Mouse (Mus musculus) monocyte, adult 5-6 weeks (primary cell): ENCODE results near the gene Slc38a2. TPM values are rescaled to one million over a fixed set of nuclear protein-coding genes. Genes with fewer than 3 reads are reported as not detected.

Source experiments
- ATAC-seq: fragments of 153-309, 156-312 bp; replicated peaks from 2 replicates; pipeline ENCODE4 v1.8.0; 2017; ENCODE audit warnings: mild to moderate bottlenecking; ENCODE audit not compliant: low TSS enrichment, insufficient number of reproducible peaks, severe bottlenecking, poor library complexity, low FRiP score
- total RNA-seq: library from RNA; stranded (forward); fragments of 200-1000, 200-491, 200-594 nt; gene quantifications from 3 replicates; pipeline ENCODE4 v1.2.3, GENCODE M21; 2017

Gene Slc38a2
- total RNA-seq, 1 experiment from 2014 or later = 68.3 TPM

DNA sequence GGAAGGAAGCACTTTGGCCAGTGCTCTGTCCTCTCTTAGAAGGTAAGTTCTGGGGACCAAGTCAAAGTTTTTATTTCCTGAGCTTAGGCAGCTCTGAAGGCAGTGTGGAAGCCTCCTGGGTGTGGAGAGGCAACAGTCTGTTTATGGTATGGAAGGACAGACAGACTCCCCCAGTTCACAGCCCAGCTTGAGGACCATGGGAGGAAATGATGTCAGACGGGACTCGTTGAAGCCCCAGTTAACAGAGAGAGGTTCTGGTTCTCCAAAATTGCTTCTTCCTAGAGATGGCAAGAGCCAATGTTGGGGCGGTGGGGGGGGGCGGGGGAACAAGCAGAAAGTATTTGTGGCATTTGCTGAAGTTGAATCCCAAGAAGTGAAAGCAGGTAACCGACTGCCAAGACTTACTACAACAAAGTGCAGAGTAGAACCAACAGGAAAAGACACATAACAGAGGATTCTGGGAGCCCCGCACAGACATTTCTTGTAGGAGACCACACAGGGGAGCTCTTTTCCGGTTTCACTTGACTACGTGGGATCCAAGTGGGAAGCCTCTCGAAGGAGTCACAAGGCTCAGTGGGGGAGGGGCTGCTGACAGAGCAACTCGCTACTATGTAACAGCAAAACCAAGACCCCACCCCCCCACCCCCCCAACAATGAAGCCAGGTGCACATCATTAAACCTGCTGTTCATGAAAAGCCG is 15.2 kb downstream of the Slc38a2 start:
- no peak for ATAC-seq

DNA sequence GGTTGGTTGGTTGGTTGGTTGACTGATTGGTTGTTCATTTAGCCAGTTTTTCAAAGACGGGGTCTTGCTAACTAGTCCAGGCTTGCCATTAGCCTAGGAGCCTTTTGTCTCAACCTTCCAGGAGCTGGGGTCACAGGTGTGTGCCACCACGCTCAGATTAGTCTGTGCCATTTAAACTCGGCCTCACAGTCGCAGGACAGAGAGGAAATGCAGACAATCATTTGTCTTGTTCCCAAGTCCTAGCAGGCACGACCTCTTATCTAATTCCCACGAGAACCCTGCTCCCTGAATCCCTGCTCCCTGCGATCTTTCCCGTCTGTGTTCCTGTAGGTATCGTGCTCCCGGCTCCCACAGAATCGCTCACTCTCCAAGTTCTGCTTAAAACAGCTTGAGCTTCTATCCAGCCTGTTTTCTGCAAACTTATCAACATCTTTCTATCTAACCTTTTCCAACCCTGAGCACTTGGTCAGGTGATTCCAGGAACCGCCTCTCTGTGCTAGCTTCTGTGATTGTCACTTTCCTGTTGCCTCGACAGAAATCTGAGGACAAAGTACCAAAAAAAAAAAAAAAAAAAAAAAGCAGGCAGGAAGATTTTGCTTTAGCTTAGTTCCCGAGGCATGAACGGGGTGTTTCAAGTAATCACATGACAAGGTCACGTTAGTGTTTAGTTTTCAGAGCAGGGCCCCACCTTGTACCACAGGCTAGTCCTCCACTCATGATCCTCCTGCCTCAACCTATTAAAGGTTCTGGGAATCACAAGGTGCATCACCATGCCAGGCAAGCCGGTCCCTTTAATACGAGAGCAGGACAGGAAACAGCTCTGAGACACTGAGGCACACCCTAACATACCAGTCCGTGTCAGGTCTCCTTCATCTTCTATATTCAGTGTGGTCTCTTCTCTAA is 20.4 kb downstream of the Slc38a2 start:
- ATAC-seq = no peak

DNA sequence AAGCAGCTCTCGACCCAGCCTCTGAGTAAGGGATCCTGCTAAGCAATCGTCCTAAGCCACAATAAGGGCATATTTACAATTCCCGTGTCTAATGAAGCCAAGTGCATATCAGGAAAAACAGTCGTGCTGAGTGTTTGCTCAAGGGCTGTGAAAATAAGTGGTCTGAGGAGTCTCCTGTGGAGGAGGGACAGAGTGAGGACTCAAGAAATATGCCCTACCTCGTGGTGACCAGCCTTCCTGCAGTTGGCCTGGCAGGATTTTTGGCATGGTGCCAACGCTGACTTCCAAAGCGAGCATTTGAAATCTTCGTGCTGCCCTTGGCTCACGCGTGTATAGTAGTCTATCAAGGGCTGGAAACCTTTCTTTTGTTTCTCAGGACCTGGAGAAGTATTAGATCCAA is 23.0 kb downstream of the Slc38a2 start:
- no peak for ATAC-seq

DNA sequence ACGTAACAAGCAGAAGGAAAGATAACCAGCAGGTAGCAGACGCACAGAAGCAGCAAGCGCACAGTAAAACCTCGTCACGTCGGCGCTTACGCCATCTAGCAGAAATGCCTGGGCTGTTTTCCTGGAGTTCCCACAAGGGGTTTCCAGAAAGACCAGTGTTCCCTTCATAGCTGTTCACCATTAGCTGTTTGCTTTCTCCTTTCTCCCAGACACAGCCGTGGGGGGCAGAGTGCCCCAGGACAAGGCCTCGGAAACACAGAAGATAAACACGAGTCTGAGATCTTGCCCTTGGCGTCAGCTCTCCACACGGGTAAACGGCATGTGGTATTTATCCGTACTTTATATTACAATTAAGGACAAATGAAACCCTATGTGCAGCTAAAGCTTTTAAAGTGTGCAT is 23.8 kb downstream of the Slc38a2 start:
- ATAC-seq = no peak

DNA sequence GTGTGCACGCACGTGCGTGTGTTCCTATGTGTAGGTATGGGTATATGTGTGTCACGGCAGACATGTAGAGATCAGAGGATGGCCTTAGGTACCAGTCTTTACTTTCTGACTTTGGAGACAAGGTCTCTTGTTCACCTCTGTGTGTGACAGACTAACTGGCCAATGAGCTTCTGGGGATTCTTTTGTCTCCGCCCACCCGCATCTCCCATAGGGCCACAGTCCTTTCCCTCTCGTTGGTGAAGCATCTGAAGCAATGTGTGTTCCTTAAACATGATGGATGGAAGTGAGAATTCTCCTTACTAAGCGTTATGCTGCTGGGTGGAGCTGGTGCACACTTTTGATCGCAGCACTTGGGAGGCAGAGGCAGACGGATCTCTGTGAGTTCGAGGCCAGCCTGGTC is 24.5 kb downstream of the Slc38a2 start:
- ATAC-seq = no peak

DNA sequence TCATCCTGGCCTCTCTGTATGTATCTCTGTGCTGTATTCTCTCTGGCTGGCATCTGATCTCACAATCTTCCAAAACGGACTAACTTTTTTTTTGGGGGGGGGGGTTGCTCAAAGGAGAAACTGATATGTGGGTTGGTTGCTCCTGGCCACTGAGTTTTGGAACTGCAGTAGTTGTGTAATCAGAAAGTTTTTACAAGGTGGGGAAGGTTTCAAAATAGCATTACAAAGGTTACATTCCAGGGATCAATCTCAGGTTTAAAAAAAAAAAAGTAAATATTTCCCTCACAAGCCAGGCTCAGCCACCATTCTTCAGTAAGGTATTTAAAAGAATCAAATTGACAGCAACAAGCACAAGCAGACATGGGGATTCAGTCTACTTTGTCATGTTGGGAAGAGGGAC is 25.4 kb downstream of the Slc38a2 start:
- no peak for ATAC-seq

DNA sequence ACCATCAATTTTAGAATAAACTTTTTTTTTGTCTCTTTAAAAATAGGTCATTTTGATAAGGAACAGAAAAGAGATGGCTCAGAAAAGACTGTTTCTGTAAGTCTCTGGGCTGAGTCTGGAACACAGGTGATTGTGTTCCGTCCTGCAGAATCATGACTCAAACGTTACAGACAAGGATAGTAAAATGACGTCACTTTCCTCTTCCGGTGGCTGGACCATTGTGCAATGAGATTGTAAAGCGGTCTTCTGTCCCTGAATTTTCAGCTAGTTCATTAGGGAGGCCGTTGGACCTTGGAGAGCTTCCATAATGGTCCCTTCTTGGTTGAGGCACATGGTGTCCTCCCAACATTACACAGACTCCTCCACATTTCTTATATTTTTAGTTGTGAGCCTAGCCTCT is 29.8 kb downstream of the Slc38a2 start:
- ATAC-seq = no peak

DNA sequence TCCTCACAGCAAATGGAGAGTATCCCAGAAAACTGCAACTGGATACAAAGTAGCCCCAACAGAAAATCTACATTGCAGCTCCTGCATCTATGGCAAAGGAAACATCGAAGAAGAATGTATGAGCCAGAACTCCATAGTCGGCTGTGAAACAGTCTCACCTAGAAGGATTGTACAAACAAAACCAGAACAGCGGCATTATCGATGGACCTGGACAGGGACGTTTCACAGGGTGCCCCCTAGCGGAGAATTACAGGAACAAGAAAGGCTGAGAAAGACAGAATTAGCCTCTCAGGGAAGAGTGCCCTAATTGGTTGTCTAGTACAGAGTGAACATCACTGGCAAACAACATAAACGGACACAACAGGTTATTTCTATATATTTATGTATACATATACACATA is 32.9 kb downstream of the Slc38a2 start:
- ATAC-seq = peak; percentile 79

DNA sequence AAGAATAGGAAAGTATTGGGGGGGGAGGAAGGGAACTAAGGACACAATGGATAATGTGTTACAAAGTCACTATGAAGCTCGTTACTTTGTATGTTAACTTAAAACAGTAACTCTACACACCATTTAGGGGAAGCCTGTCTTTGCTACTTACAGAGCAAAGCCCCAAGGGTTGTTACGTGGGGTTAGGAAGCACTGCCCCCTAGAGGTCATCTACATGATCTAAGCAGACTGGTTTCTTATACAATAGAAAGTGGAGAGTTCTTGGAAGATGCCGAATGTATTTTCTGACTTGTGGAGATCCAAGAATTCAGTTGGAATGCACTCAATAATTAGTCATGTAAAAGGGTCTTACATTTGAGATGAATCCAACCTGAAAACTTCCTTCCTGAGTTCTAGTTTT is 33.6 kb downstream of the Slc38a2 start:
- ATAC-seq = peak; percentile 80

DNA sequence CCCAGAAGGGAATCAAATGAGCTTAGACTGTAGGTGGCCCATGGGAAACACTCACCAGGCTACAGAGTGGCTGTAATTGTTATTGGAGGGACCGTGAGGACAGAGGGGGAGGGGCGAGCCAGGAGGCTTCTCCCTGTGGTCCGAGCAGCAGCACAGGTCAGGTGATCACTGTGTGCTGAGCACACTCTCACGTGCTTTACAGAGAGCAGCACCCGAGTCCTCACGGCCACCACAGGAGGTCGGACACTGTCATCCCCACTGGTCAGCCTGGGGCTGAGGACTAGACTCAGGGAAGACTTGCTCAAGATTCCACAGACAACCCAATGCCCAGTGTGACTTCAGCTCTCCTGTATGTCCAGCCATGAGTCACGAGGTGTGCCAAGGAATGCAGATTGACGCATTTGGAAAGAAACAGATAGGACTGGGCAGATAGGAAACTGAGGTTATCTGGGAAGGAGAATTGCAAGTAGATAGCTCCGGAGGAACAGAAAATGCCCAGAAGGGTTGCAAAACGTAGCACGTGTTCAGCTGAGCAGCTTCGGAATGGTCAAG is 38.9 kb downstream of the Slc38a2 start:
- 0 out of 2 replicates have a peak, but pooled peaks have one; percentile 15 for ATAC-seq

DNA sequence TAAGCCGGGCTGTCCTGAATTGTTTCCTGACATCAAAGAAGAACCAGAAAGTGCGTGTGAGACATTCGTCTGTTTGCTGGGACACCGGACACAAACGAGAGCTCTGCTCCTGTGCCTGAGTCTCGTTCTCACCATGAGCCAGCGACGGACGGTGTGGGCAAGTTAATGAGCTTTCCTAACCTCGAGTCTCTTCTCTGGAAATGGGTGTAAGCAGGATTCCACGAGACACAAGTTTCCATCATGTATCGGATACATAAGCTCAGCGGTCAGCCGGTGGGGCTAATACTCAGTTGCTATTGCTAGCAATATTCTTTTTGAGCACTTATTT is 41.3 kb downstream of the Slc38a2 start:
- no peak for ATAC-seq

DNA sequence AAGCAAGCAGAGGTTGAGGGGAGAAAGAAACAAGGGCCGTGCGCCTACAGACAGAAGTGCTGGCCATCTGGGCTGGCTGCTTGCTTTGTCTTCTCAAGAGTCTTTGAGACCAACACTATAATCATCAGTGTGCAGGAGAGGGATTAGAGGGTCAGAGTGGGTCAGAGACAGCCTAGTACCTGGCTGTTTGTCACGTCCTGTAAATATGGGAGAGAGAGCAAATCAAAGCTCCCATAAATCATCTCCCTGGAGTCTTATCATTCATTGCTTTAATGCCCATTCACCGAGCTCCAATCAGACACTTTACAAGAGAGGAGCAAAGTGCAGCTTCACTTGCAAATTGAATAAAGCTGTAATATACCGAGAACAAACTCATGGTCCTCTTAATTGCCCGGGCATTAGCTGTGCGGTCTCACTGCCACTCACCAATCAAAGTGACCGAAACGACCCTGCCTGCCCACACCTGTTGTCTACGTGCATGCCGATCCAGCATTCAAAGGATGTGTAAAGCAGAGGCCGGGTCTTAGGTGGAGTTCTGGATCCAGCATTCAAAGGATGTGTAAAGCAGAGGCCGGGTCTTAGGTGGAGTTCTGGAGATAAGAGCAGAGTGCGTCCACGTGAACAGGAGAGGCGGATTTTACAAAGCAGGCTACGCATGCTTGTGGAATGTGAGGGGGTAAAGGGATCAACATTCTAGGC is 41.8 kb downstream of the Slc38a2 start:
- no peak for ATAC-seq

DNA sequence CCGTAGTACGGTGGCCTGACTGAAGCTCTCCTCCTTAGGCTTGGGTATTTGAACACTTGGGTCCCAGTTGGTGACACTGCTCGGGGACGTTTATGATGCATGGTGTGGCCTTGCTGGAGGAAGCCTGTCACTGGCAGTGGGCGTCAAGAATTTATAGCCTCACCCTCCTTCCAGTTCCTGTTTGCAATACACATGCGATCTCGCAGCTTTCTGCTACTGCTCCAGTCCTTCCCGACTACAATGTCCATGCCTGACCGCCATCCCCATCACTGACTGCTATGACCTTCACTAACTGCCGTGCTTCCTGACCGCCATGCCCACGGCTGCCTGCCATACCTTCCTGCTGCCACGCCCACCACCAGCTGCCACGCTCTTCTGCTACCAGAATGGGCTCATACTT is 44.0 kb downstream of the Slc38a2 start:
- peak; percentile 80 for ATAC-seq

DNA sequence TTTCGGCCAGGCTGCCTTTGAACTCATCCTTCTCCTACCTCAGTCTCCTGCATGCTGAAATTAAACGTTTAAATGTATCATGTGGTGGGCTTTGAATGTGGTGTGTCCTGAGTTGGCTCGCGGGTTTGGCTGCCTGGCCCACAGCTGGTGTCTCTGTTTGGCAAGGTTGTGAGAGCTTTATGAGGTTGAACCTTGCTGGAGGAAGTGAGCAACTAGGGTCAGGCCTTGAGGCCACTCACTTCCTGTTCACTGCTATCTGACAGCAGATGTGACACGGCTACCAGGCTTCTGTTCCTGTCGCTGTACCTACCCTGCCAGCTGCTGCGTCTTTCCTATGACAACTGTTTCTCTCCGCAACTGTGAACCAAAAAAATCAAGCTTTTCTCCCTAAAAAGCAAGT is 44.8 kb downstream of the Slc38a2 start:
- peak; percentile 95 for ATAC-seq

DNA sequence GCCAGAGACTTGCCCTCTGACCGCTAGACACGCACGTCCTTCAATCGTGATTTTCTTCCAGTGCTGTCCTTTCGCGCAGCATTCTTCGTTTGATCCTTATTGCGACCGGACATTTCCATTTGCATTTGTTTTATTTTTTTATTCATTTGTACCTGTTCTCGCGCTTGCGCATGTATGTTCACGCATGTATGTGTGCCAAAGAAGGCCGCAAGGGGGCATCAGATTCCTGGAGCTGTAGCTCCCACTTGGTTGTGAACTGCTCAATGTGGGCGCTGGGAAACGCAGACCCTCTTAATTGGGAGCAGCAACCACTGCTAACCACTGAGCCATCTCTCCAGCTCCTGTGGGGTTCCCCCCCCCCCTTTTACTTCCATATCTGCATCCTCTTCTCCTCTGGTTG is 46.5 kb downstream of the Slc38a2 start:
- ATAC-seq = no peak

DNA sequence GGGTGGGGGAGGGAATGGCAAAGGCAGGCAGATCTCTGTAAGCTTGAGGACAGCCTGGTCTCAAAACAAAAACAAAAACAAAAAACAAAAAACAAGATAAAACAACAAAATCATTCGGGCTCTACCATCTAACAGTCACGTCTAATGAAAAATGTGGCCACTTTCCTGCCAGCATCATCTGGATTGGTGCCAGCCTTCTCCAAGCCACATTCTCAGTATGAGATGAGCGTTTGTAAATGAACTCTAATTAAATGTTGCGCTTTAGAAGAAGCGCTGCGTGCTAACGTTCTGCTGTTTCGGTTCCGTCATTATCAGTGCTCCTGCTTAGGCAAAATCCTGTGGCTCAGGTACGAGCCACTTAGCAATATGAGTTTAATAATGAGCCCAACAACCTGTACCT is 47.0 kb downstream of the Slc38a2 start:
- ATAC-seq = no peak

DNA sequence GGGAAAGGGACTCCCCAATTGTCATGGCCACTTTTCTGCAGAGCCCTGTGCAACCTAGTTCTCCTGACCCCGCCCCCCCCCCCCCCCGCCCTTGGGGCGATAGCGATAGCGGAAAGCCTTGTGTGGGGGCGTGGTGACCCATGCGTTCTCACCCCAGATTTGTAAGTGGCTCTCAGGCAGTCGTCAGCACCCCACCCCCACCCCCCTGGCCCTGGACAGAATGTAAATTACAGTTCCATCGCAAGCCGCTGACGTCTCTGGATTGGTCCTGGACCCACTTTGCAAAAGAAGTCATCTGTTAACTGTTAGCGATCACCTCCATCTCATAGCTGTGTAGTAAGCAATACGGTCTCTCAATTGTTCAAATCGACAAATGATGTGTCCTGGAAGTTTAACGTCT is 52.2 kb downstream of the Slc38a2 start:
- no peak for ATAC-seq

DNA sequence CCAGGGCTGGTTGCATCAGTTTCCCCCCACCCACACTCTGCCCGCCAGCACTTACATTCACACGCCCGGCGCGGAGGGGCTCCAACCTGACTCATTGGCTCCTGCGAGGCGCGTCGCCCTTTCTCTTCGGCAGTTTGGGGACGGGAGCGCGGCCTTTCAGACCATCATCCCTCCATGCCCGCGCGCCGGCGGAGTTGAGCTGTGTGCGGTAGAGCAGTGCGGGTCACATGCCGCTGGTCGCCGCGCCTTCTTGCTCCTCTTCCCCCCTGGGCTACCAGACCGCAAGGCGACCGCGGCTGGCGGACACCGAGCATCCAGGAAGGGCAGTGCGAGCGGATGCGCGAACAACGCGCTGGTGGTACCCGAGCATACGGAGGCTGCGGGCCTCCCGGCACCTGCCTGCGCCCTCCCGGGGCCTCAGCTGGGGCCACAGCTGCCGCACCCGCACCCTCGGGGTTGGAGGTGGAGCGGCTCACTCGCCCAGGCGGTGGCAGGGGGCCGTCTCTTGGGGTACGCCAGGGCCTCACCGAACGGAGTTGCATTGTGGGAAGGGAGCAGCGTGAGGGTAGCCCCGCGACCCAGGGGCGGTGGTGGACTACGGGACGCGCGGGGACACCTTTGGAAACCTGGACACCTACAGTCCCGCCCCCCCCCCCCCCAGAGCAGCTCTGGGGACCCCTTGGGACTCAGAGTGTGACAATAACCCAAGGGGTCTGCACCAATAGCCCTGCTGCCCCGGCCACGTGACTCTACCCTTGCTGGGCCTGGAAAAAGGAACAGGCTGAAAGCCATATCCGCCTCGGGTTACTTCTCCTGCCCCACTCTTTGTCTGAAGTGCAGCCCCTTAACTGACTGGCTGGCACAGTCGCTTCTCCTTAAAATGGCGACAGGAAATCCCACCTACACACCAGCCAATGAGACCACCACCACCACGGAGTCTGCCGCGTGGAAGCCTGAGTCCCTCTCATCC is 56.8 kb downstream of the Slc38a2 start, which contains the start of gene Slc38a1:
Gene Slc38a1 (minus strand): TSS at position 478 of the 970 bp plus-strand sequence.
- ATAC-seq = 0 out of 2 replicates have a peak, but pooled peaks have one; percentile 7
